Mouse (Mus musculus) neural tube, embryonic 13.5 days (tissue): ENCODE measurements around the gene Rcvrn. TPM values are rescaled to one million over a fixed set of nuclear protein-coding genes. Genes with fewer than 3 reads are reported as not detected.
A peak's percentile ranks its signal among the peaks of the same experiment; 100 is the strongest.

Source experiments
- ATAC-seq: fragments of 200-750 bp; cut with Nextera tagmentation; 2 replicates; pipeline ENCODE4 v1.8.0; 2017; ENCODE audit warnings: low read depth, mild to moderate bottlenecking, moderate TSS enrichment, moderate library complexity
- H3K27ac ChIP-seq: fragments of 300-500 bp; sonication (generic); replicated peaks from 2 replicates; pipeline ENCODE4 v1.5.1; 2015; ENCODE audit warnings: moderate library complexity, mild to moderate bottlenecking, inconsistent platforms
- H3K27me3 ChIP-seq: fragments of 300-500 bp; sonication (generic); 2 replicates; pipeline ENCODE4 v1.6.1; 2015; ENCODE audit warnings: mild to moderate bottlenecking, inconsistent platforms
- H3K36me3 ChIP-seq: fragments of 300-500 bp; sonication (generic); 2 replicates; pipeline ENCODE4 v1.6.1; 2015; ENCODE audit warnings: mild to moderate bottlenecking, inconsistent platforms
- H3K4me1 ChIP-seq: fragments of 300-500 bp; sonication (generic); replicated peaks from 2 replicates; pipeline ENCODE4 v1.6.1; 2015; ENCODE audit warnings: inconsistent platforms
- H3K4me2 ChIP-seq: fragments of 300-500 bp; sonication (generic); 2 replicates; pipeline ENCODE4 v1.6.1; 2015; ENCODE audit warnings: inconsistent platforms, mild to moderate bottlenecking, moderate library complexity
- H3K4me3 ChIP-seq: fragments of 300-500 bp; sonication (generic); 2 replicates; pipeline ENCODE4 v1.5.1; 2015; ENCODE audit warnings: mild to moderate bottlenecking, inconsistent platforms
- H3K9ac ChIP-seq: fragments of 300-500 bp; sonication (generic); 2 replicates; pipeline ENCODE4 v1.6.1; 2015; ENCODE audit warnings: moderate library complexity, mild to moderate bottlenecking, inconsistent platforms
- H3K9me3 ChIP-seq: fragments of 300-500 bp; sonication (generic); 2 replicates; pipeline ENCODE4 v1.6.1; 2016; ENCODE audit warnings: inconsistent platforms
- WGBS: fragments of 180-500 bp; shearing (Covaris S2); methylation state at CpG from one replicate; pipeline ENCODE4 v1.1.7; 2015; 5-methylcytosine and 5-hydroxymethylcytosine counted together
- polyA plus RNA-seq: library from polyadenylated mRNA; unstranded; fragments of >200 nt; fragmentation: Nextera tagmentation; extraction: Ambion mirVana; gene quantifications from 2 replicates; pipeline ENCODE4 v1.2.1, GENCODE M21; 2015

Gene Rcvrn
- polyA plus RNA-seq, 1 experiment from 2014 or later = not detected

DNA sequence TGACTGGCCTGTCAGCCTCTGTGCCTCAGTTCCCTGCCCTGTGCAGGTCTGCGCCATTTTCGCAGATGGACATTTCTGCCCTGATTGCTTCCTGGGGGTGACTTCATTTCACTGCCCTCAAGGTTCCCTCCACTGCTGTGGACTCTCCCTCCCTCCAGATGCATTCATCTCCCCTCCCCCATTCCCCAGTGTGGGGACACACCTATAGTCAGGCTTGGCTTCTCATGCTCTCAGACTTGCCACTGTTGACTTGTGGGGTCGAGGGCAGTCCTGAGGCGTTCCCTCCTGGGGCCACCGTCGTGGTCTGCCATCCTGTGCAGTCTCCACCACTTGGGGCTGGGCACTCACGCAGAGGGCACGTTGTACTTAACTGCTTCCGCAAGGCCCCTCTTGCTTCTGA, 38.3 kb upstream of the Rcvrn start:
- Histone ChIP-seq H3K27ac (no peak overlapping the region), H3K27me3 (no peaks in the 10 kb centered on the region), H3K4me2 (no peak overlapping the region), H3K9me3 (no peaks in the 10 kb centered on the region), H3K9ac (no peak overlapping the region), H3K36me3 (no peaks in the 10 kb centered on the region), H3K4me3 (no peak overlapping the region), H3K4me1 (peaks cover 13% of the 10 kb centered on the region)
- no peak for ATAC-seq
- WGBS = 88% methylated on average over 9 of the region's 9 CpGs

DNA sequence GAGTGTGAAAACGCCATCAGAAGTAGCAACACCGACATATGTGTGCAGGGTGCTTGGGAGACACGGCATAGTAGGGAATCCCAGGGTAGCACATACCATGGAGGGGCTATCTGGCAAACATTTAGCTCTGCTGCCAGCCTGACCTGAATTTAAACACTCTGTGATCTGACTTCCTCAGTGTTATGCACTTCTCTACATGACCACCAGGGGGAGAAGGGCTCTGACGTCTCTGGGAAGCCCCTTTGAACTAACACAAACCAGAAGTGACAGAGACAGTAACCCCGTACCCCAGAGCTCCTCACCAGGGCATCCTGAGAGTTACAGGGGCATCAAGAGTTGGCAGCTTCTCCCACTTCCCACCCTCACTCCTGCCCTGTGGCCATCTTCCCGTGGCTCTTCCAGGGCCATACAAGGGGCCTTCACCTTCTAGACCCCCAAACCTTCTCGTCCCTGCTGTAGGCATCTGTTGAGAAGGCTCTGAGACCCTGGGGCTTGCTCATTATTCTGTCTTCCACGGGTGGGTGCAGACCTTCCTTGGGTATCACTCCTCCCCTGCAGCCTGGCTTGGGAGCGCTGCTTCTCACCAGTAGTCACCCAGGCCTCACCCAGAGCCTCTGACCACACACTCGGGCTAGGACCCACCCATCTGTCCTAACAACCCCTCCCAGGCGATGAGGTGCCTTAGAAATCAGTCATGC, 37.3 kb upstream of the Rcvrn start:
- no peaks in the 10 kb centered on the region for H3K9me3 ChIP-seq
- peak; percentile 27; the same call in 1 of the 2 replicates for ATAC-seq
- no peak overlapping the region for H3K4me2 ChIP-seq
- H3K9ac ChIP-seq = no peak overlapping the region
- H3K27me3 ChIP-seq = no peaks in the 10 kb centered on the region
- peaks cover 3% of the 10 kb centered on the region for H3K4me1 ChIP-seq
- no peak overlapping the region; the same call in 1 of the 2 replicates for H3K27ac ChIP-seq
- no peak overlapping the region for H3K4me3 ChIP-seq
- no peaks in the 10 kb centered on the region for H3K36me3 ChIP-seq
- WGBS = 46% methylated on average over 11 of the region's 11 CpGs

DNA sequence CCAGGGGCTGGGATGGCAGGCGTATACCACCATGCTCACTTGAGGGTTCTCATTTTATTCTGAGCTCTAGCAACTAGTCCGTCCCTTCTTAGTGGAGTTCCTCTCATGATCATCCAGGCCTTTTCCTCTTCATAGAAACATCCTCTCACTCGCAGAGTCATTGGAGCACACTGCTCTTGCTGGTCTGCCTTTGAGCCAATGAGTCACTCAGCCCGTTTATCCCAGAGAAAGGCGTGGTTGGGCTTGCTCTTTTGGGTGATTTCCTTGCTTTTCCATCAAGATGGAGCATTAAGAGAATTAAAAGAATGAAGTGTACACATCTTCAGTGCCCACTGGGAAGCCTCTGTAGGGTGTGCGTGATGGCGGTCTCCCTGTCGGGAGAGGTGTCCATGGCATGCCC, 33.7 kb upstream of the Rcvrn start:
- no peak for ATAC-seq
- H3K9ac ChIP-seq = no peak overlapping the region
- no peaks in the 10 kb centered on the region for H3K9me3 ChIP-seq
- H3K27me3 ChIP-seq = no peaks in the 10 kb centered on the region
- WGBS = 90% methylated on average over 8 of the region's 8 CpGs
- H3K4me2 ChIP-seq = no peak overlapping the region
- no peak overlapping the region for H3K4me3 ChIP-seq
- no peaks in the 10 kb centered on the region for H3K4me1 ChIP-seq
- H3K27ac ChIP-seq = no peak overlapping the region
- H3K36me3 ChIP-seq = no peaks in the 10 kb centered on the region

DNA sequence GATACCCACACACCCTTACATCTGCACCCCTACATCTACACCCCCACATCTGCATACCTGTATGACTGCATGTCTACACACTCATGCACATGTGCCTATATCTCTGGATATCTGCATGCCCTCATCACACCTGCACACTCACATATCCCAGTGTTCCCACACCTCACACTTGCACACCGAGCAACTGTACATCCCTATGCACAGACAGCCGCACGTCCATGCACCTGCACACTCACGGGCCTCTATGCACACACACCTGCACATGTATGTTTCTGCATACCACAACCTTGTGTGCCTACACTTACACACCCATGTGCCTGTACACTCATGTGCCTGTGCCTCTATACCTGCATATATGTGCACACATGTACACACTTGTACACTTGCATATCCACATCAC, 31.7 kb upstream of the Rcvrn start:
- Histone ChIP-seq H3K9me3 (no peaks in the 10 kb centered on the region), H3K27me3 (no peaks in the 10 kb centered on the region), H3K4me3 (no peak overlapping the region), H3K4me1 (0 out of 2 replicates have a peak, but pooled peaks cover 8% of the 10 kb centered on the region), H3K36me3 (no peaks in the 10 kb centered on the region), H3K4me2 (no peak overlapping the region), H3K27ac (no peak overlapping the region), H3K9ac (no peak overlapping the region)
- no peak for ATAC-seq
- 93% methylated on average over 4 of the region's 4 CpGs for WGBS

DNA sequence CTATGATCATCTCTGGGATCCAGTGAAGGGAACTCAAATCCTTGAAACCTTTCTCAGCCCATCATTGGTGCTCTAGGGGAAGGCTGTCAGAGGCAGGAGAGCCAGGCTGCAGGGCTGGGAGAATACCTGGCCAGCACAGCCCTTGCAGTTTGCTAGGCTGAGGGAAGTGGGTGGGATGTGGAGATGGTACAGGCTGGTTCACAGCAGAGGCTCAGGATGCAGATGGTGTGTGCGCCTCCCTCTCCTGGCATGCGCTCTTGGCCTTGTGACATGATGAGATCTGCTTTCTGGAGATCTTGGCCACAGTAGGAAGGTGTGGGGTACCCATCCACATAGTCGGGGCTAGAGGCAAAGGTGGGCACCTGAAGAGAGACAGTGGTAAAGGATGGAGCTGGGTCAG, 30.9 kb upstream of the Rcvrn start:
- no peak overlapping the region for H3K4me2 ChIP-seq
- no peaks in the 10 kb centered on the region for H3K36me3 ChIP-seq
- ATAC-seq = no peak
- H3K27ac ChIP-seq = peak overlapping the region; percentile 28; the same call in 1 of the 2 replicates
- 94% methylated on average over 3 of the region's 3 CpGs for WGBS
- H3K9ac ChIP-seq = no peak overlapping the region
- no peak overlapping the region for H3K4me3 ChIP-seq
- no peaks in the 10 kb centered on the region for H3K9me3 ChIP-seq
- 0 out of 2 replicates have a peak, but pooled peaks cover 8% of the 10 kb centered on the region for H3K4me1 ChIP-seq
- no peaks in the 10 kb centered on the region for H3K27me3 ChIP-seq

DNA sequence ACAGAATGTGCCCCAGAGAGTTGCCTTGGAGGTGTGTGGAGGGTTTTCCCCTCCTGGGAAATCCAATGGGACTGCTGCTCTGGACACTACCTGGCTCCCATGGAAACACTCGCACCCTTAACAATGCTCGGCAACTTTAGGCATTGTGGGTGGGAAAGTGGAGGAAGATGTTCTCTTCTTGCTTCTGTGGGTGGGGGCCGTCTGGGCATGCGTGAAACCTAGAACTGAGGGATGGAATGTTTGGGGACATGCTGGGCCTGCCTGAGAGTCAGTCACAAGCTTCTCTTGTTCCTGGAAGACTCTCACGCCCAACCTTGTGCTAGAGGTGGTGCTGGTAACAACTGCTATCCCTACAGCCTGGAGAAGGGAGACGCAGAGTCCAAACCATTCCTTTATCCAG, 30.2 kb upstream of the Rcvrn start:
- Histone ChIP-seq H3K27me3 (no peaks in the 10 kb centered on the region), H3K4me3 (no peak overlapping the region), H3K27ac (no peak overlapping the region), H3K9ac (no peak overlapping the region), H3K36me3 (no peaks in the 10 kb centered on the region), H3K4me2 (no peak overlapping the region), H3K9me3 (no peaks in the 10 kb centered on the region), H3K4me1 (0 out of 2 replicates have a peak, but pooled peaks cover 8% of the 10 kb centered on the region)
- 91% methylated on average over 6 of the region's 6 CpGs for WGBS
- no peak for ATAC-seq

DNA sequence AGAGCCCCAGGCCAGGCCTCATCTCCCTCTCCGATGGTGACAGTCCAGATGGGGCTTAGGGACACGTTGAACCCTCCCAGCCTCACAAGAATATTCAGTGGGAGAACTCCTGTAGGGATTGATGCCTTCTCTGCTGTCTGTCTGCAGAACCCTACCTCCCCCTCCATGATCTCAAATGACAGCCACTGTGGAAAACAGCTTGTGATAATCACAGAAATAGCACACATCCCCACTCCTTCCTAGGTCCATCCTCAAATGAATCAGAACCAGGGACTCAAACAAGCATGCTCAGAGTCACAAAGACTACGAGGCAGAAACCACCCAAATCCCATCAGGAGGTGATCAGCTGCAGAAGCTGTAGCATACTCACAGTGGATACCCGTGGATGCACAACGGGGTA, 29.0 kb upstream of the Rcvrn start:
- 82% methylated on average over 5 of the region's 5 CpGs for WGBS
- no peak overlapping the region for H3K4me3 ChIP-seq
- no peak overlapping the region for H3K27ac ChIP-seq
- H3K4me1 ChIP-seq = 0 out of 2 replicates have a peak, but pooled peaks cover 8% of the 10 kb centered on the region
- ATAC-seq = no peak
- no peaks in the 10 kb centered on the region for H3K9me3 ChIP-seq
- no peaks in the 10 kb centered on the region for H3K36me3 ChIP-seq
- no peaks in the 10 kb centered on the region for H3K27me3 ChIP-seq
- no peak overlapping the region for H3K9ac ChIP-seq
- no peak overlapping the region for H3K4me2 ChIP-seq

DNA sequence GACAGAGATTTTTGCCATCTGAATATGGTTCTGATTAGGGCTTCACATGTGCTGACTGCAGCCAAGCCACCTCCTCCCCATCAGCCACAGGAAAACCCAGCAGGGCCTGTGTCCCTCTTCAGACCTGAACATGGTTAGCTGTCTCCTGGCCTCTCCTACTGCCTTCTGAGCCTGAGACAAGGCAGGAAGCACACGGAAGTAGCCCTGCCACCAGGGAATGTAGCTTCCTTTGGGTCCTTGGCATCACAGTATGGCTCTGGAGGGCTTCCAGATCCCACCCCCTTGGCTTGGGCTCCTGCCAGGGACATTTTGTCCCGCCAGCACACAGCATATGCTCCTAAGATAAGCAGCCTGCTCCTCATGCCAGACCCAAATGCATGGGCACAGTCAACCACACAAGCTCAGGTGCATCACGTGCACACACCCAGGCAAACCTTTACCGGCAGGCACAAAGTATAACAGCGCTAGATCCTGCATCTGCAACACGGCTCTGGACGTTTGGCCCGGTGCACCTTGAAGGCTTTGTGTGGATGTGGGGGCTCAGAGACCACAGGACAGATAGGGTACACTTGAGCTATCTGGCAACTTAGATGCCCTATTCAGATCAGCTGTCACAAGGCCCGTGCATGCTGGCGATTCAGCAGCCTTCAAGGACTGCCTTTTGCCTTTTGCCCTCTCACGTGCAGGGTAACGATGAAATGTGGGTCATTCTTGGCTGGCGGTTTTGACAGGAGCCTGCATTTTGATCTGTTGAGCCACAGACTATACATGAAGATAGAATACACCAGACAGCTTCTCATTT, 27.4 kb upstream of the Rcvrn start:
- ATAC-seq = no peak
- 86% methylated on average over 13 of the region's 13 CpGs for WGBS
- no peaks in the 10 kb centered on the region for H3K36me3 ChIP-seq
- no peaks in the 10 kb centered on the region for H3K27me3 ChIP-seq
- no peaks in the 10 kb centered on the region for H3K9me3 ChIP-seq
- 0 out of 2 replicates have a peak, but pooled peaks cover 8% of the 10 kb centered on the region for H3K4me1 ChIP-seq
- no peak overlapping the region for H3K4me2 ChIP-seq
- no peak overlapping the region for H3K9ac ChIP-seq
- no peak overlapping the region for H3K27ac ChIP-seq
- H3K4me3 ChIP-seq = no peak overlapping the region

DNA sequence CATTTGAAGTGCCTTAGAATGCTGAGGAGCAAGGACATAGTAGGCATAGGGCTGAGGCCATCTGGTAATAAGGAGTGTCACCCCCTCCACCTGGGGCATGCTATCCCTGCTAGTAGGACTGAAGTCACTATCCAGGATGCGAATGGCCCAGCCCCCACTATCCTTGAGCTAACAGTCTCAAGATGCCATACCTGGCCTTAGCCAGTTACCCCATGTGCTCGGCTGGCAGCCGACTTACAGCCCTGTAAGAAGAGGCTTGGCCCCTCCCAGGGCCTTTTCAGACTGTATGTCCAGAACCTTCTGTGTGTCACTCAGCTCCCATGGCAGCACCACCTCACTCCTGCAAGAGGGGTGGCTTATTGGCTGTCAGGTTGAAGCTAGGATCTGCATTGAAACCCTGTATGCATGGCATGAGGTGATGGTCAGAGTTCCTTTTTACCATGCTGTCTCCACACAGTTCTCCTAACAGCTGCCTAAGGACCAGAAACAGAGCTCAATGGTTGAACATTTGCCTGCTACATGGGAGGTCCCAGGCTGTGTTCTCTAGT, 26.6 kb upstream of the Rcvrn start:
- Histone ChIP-seq H3K4me1 (0 out of 2 replicates have a peak, but pooled peaks cover 8% of the 10 kb centered on the region), H3K27me3 (no peaks in the 10 kb centered on the region), H3K9me3 (no peaks in the 10 kb centered on the region), H3K4me3 (no peak overlapping the region), H3K36me3 (no peaks in the 10 kb centered on the region), H3K9ac (no peak overlapping the region), H3K4me2 (no peak overlapping the region), H3K27ac (no peak overlapping the region)
- no peak for ATAC-seq
- WGBS = 93% methylated on average over 3 of the region's 3 CpGs

DNA sequence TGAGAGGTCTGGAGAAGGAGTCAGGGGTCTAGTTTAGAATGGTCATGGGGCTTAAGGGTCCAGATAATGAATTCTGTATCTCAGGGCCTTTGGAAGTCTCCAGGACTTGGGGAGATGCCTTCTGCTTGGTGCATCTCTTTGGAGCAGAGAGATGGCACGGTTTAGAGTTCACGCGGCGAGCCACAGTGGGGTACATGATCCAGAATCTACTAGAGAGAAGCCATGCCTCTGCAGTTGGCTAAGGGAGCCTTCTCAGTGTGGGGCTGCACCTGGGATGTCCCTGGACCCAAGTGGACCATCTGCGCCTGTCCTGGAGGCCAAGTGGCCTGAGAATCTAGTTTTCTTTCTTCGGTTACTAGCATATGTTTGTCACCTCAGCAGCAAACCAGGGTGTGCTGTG, 25.1 kb upstream of the Rcvrn start:
- 95% methylated on average over 6 of the region's 6 CpGs for WGBS
- H3K4me2 ChIP-seq = no peak overlapping the region
- no peaks in the 10 kb centered on the region for H3K36me3 ChIP-seq
- no peaks in the 10 kb centered on the region for H3K27me3 ChIP-seq
- H3K9ac ChIP-seq = no peak overlapping the region
- H3K4me3 ChIP-seq = no peak overlapping the region
- no peaks in the 10 kb centered on the region for H3K9me3 ChIP-seq
- no peak for ATAC-seq
- no peak overlapping the region for H3K27ac ChIP-seq
- 0 out of 2 replicates have a peak, but pooled peaks cover 8% of the 10 kb centered on the region for H3K4me1 ChIP-seq

DNA sequence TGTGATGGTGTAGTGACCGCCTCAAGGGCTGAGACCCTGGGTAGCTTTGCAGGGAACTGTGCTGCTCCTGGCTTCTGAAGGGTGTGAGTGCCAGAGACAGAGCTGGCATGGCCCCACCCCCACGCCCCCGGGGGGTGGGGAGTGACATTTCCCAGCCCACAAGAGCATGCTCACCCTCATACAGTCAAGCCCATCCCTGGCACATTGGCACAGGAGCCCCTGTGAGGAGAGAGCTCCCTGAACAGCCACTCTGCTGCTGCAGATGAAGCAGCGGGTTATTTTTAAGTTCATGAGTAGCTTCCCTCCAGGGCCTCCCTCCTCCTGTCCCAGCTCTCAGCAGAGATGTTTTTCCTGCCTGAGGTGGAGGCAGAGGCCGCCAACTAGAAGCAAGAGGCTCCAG, 23.0 kb upstream of the Rcvrn start:
- no peak for ATAC-seq
- Histone ChIP-seq H3K4me1 (0 out of 2 replicates have a peak, but pooled peaks cover 8% of the 10 kb centered on the region), H3K9me3 (no peaks in the 10 kb centered on the region), H3K4me2 (no peak overlapping the region), H3K9ac (no peak overlapping the region), H3K4me3 (no peak overlapping the region), H3K36me3 (no peaks in the 10 kb centered on the region), H3K27me3 (no peaks in the 10 kb centered on the region), H3K27ac (no peak overlapping the region)
- WGBS = 74% methylated on average over 5 of the region's 5 CpGs
